Mouse (Mus musculus) limb, embryonic 14.5 days (tissue): ENCODE measurements around the gene Zmynd8. TPM values are rescaled to one million over a fixed set of nuclear protein-coding genes. Genes with fewer than 3 reads are reported as not detected.
A peak's percentile ranks its signal among the peaks of the same experiment; 100 is the strongest.

Experiments
- ATAC-seq: fragments of 200-750 bp; cut with Nextera tagmentation; 2 replicates; pipeline ENCODE4 v1.8.0; 2017; ENCODE audit warnings: low read depth, moderate number of reproducible peaks, moderate TSS enrichment; ENCODE audit not compliant: low FRiP score
- DNase-seq: peaks from one replicate; pipeline ENCODE4 v3.0.0-alpha.2; 2015; ENCODE audit warnings: low spot score
- H3K27ac ChIP-seq: fragments of 300-500 bp; sonication (generic); replicated peaks from 2 replicates; pipeline ENCODE4 v1.5.1; 2014; ENCODE audit warnings: low read depth, mild to moderate bottlenecking, low read length, moderate library complexity, mixed read lengths
- H3K27me3 ChIP-seq: fragments of 300-500 bp; sonication (generic); 2 replicates; pipeline ENCODE4 v1.6.1; 2014; ENCODE audit warnings: low read length, mixed read lengths; ENCODE audit not compliant: control insufficient read depth, insufficient read depth
- H3K36me3 ChIP-seq: fragments of 300-500 bp; sonication (generic); 2 replicates; pipeline ENCODE4 v1.6.1; 2014; ENCODE audit warnings: mild to moderate bottlenecking, low read length, moderate library complexity, mixed read lengths; ENCODE audit not compliant: control insufficient read depth, insufficient read depth
- H3K4me1 ChIP-seq: fragments of 300-500 bp; sonication (generic); 2 replicates; pipeline ENCODE4 v1.6.1; 2014; ENCODE audit warnings: antibody characterized with exemption, low read length, mixed read lengths; ENCODE audit not compliant: control insufficient read depth, insufficient read depth
- H3K4me2 ChIP-seq: fragments of 300-500 bp; sonication (generic); replicated peaks from 2 replicates; pipeline ENCODE4 v1.6.1; 2014; ENCODE audit warnings: low read depth, mild to moderate bottlenecking, low read length, moderate library complexity; ENCODE audit not compliant: severe bottlenecking
- H3K4me3 ChIP-seq: fragments of 300-500 bp; sonication (generic); replicated peaks from 2 replicates; pipeline ENCODE4 v1.5.1; 2014; ENCODE audit warnings: low read length
- H3K9ac ChIP-seq: fragments of 300-500 bp; sonication (generic); 2 replicates; pipeline ENCODE4 v1.6.1; 2014; ENCODE audit warnings: mild to moderate bottlenecking, low read depth, low read length, moderate library complexity; ENCODE audit not compliant: severe bottlenecking
- H3K9me3 ChIP-seq: fragments of 300-500 bp; sonication (generic); 2 replicates; pipeline ENCODE4 v1.6.1; 2016; ENCODE audit warnings: low read length; ENCODE audit not compliant: control insufficient read depth
- POLR2A ChIP-seq: fragments of 200-500 bp; IDR thresholded peaks from 2 replicates; pipeline ENCODE4 v1.8.0; 2012; ENCODE audit warnings: inconsistent platforms, mild to moderate bottlenecking, moderate library complexity, borderline replicate concordance; ENCODE audit not compliant: insufficient read depth, insufficient read length; ENCODE audit errors: extremely low read depth
- WGBS: fragments of 180-500 bp; shearing (Covaris S2); extraction: QIAGEN DNeasy Blood & Tissue Kit; methylation state at CpG from one replicate; pipeline ENCODE4 v1.1.7; 2014; 5-methylcytosine and 5-hydroxymethylcytosine counted together
- polyA plus RNA-seq, 2 experiments: library from polyadenylated mRNA; depleted of rRNA in 1 of 2; stranded (reverse) in 1 of 2; unstranded in 1 of 2; fragments of >200 nt; fragmentation: Nextera tagmentation in 1 of 2; extraction: Ambion mirVana in 1 of 2; gene quantifications; 2 replicates each; pipeline versions ENCODE4 v1.2.1 to v1.2.3; 2012 to 2014

Gene Zmynd8
- polyA plus RNA-seq, 2 experiments, result 30.2 to 49.5 TPM

- H3K9me3 ChIP-seq, result no peaks in the 10 kb centered on the region
- 77% methylated on average over 26 of the region's 26 CpGs for WGBS
Measured at GRCm38 (mm10) chr2:165861683-165862594, 36.9 kb downstream of the Zmynd8 start.

GRCm38 (mm10) chr2:165860962-165861682 is 37.7 kb downstream of the Zmynd8 start:
- H3K9ac ChIP-seq, result no peak overlapping the region
- peaks cover 39% of the 10 kb centered on the region for H3K4me1 ChIP-seq
- TF ChIP-seq POLR2A, result no peak
- WGBS, result 93% methylated on average over 20 of the region's 20 CpGs
- H3K36me3 ChIP-seq, result 0 out of 2 replicates have a peak, but pooled peaks cover 3% of the 10 kb centered on the region
- no peak overlapping the region for H3K4me3 ChIP-seq
- no peaks in the 10 kb centered on the region for H3K9me3 ChIP-seq
- H3K27ac ChIP-seq, result no peak overlapping the region
- no peak for DNase-seq
- H3K27me3 ChIP-seq, result no peaks in the 10 kb centered on the region
- no peak overlapping the region for H3K4me2 ChIP-seq
- ATAC-seq, result no peak

More at GRCm38 (mm10) chr2:165861683-165862594, 36.9 kb downstream of the Zmynd8 start:
- Histone ChIP-seq H3K4me2 (no peak overlapping the region), H3K4me3 (no peak overlapping the region), H3K36me3 (peaks cover 5% of the 10 kb centered on the region; the same call in 1 of the 2 replicates), H3K9ac (no peak overlapping the region), H3K4me1 (peaks cover 34% of the 10 kb centered on the region), H3K27ac (no peak overlapping the region), H3K27me3 (no peaks in the 10 kb centered on the region)
- ATAC-seq (peak; percentile 60; the same call in 1 of the 2 replicates), DNase-seq (no peak)
- no peak for TF ChIP-seq POLR2A

DNA sequence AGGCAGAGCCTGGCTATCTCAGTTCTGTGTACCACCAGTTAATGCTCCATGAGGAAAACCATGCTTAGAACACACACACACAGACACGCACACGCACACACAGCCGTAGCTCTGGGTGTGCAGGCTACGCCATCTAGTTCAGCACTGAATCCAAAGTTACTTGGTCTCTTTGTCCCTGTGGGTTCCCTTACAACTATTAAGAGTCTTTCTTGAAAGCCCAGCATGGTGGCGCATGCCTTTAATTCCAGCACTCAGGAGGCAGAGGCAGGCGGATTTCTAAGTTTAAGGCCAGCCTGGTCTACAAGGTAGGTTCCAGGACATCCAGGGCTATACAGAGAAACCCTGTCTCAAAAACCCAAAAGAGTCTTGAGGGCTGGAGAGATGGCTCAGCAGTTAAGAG is 38.4 kb downstream of the Zmynd8 start:
- Histone ChIP-seq H3K36me3 (0 out of 2 replicates have a peak, but pooled peaks cover 3% of the 10 kb centered on the region), H3K27ac (no peak overlapping the region)
- 94% methylated on average over 6 of the region's 6 CpGs for WGBS

DNA sequence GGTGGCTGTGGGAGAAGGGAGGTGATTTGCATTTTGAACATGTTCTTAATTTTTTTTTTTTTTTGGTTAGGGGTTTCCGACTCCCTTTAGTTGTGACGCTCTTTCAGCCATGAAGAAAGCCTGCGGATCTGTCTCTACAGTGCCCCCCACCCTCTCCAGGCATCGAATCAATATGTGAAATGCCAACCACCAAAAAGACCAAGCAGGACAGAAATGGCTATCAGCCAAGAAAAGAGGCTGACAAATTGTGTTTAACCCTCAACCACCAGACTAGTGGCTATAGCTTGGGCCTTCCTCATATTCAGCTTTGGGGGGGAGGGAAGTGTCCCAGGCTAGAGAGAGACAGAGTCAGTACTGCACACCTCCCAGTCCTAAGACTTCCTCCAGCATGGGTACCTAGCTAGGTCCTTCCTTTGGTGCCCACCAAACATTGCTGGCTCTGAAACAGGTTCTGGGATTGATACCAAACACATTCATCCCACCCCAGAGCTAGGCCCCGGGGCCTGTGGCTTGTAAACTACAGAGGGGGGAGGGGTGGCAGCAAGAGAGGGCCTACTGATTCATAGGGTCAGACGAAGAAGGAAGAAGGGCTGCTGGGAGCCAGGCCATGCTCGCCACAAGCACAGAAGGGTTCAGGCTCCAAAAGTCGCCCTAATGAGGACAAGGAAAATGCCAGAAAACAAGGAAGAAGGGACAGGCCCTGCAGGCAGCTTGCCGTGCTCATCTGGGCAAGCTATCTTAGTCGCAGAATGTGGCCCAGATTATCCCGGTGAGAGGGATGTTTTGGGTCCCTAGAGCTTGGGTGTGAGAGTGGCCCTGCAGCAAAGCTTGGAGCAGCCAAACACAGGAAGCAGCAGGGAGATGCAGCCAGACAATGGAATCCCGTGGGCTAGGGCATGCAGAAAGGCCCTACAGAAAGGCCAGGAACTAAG is 40.1 kb downstream of the Zmynd8 start:
- no peak overlapping the region for H3K4me3 ChIP-seq
- WGBS, result 13% methylated on average over 12 of the region's 12 CpGs
- H3K4me1 ChIP-seq, result peaks cover 50% of the 10 kb centered on the region
- ATAC-seq (no peak), DNase-seq (no peak)
- H3K9ac ChIP-seq, result peak overlapping the region; percentile 37; the same call in 1 of the 2 replicates
- H3K27ac ChIP-seq, result peak overlapping the region; percentile 88
- no peaks in the 10 kb centered on the region for H3K9me3 ChIP-seq
- no peak for TF ChIP-seq POLR2A
- peak overlapping the region; percentile 37 for H3K4me2 ChIP-seq
- H3K27me3 ChIP-seq, result no peaks in the 10 kb centered on the region
- peaks cover 8% of the 10 kb centered on the region; the same call in 1 of the 2 replicates for H3K36me3 ChIP-seq

More for the DNA sequence above, 38.4 kb downstream of the Zmynd8 start:
- H3K9me3 ChIP-seq, result no peaks in the 10 kb centered on the region
- no peak overlapping the region for H3K9ac ChIP-seq
- H3K27me3 ChIP-seq, result no peaks in the 10 kb centered on the region
- peaks cover 45% of the 10 kb centered on the region for H3K4me1 ChIP-seq
- no peak overlapping the region for H3K4me2 ChIP-seq
- ATAC-seq (no peak), DNase-seq (no peak)
- TF ChIP-seq POLR2A, result no peak
- no peak overlapping the region for H3K4me3 ChIP-seq
